Mouse (Mus musculus): ENCODE measurements around the gene Tsks.

The Tsks gene

DNA sequence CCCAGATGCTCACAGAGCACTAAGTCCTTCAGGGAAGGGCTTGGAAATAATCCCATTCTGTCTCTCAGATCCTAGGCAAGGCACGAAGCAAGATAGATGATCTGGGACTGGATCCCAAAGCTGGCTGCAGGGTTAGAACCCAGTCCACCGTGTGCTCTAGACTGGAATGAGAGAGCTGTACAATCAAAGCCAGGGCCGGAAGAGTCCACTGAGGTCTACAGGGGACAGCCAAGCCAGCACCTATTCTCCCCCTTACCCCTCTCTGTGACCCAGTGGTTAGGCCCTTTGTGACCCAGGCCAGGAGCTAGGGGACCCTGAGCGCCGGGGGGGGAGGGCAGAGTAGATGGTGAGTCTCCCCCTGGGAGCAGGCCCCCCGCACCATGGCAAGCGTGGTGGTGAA lies at the start of gene Tsks:
Gene Tsks, plus strand, starts transcription at position 301 of the 400 bp plus-strand sequence.
- no peak for DNase-seq (ENCODE audit: low read depth, low spot score)

- DNase-seq (ENCODE audit: low read depth, low spot score): no peak
These were observed 48.8 kb upstream of the Tsks start for GRCm38 (mm10) chr7:44894175-44894574.

GRCm38 (mm10) chr7:44895206-44895592 lies 47.8 kb upstream of the Tsks start:
- no peak for DNase-seq (ENCODE audit: low read depth, low spot score)

DNA sequence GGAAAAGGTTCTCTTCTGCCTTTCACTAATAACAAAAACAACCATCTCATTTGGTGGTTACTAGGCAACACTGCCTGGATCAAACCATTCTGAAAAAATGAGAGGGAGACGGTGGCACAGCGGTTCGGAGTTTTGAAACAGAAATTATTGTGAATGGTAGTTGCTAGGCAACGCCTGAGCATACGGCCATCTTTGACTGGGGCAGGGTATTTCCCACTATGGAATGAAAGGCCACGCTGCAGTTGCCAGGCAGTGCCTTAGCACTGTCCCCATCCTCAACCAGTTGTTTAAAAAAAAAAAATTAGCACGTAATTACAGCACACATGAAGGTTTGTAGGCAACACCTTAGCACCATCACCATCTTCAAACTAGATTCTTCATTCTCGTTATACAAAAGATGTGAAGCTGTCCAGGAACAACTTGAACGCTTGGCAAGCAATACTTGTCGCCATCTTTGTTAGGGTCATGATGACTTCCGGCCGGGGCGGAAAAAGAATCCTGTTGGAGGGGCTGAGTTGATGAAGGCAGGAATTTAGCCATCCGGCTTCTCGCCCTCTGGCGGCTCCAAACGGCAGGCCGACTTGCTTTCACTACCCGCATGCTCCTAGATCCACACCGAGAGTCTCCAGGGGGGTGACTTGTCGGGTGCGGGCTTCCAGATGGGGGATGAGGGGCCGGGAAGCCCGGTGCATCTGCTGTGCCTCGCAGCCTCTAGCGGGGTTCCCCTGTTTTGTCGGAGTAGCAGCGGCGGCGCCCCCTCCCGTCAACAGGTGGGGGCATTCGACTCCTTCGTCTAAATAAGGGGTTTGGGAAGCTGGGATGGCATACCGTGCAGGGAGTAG lies 47.2 kb upstream of the Tsks start, which contains the start of gene Fuz:
Gene Fuz, plus strand, starts transcription at position 487 of the 842 bp plus-strand sequence.
- peak; percentile 95 for DNase-seq (ENCODE audit: low read depth, low spot score)

- DNase-seq (ENCODE audit: low read depth, low spot score): no peak
These were observed 46.5 kb upstream of the Tsks start for GRCm38 (mm10) chr7:44896499-44896898.

GRCm38 (mm10) chr7:44898607-44899006 lies 44.4 kb upstream of the Tsks start:
- DNase-seq (ENCODE audit: low read depth, low spot score): no peak

DNA sequence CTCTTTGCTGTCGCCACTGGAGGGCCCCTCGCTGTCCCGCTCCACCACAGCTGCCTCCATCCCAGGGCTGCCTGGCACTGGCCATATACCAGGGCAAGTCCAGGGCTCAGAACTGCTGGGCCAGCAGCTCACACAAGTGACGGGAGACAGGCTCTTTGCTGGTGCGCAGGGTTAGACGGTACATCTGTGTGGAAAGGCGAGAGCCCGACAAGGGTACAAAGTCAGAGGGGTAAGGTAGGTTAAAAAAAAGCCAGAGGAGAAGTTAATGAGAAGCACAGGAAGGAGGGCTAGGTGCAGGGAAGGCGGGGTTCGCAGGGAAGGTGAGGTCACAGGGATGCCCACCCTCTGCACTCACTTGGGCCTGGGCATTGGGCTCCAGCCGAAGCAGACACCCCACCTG lies 42.4 kb upstream of the Tsks start:
- no peak for DNase-seq (ENCODE audit: low read depth, low spot score)

DNA sequence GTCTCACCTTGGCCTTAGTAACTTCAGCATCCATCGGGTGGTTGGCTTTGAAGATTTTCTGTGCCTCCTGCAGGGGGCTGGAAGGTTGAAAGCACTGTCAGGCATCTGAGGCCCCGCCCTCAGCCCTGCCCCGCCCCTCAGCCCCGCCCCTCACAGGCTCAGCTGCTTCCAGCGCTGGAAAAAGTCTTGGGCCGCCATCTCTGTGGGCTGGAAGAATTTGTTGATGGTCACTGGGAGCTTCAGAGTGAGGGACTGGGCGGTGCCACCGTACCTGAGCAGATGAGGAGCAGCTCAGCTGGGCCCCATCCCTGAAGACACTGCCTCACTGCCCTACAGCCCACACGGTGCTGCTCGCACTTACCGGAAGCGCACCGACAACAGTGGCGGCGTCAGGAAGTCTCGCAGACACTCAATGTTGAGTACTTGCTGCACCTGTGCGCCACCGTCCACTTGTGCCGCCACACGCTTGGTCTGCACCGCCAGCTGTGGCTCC lies 41.7 kb upstream of the Tsks start:
- DNase-seq (ENCODE audit: low read depth, low spot score): peak; percentile 40

GRCm38 (mm10) chr7:44905430-44905829 lies 37.6 kb upstream of the Tsks start:
- no peak for DNase-seq (ENCODE audit: low read depth, low spot score)

DNA sequence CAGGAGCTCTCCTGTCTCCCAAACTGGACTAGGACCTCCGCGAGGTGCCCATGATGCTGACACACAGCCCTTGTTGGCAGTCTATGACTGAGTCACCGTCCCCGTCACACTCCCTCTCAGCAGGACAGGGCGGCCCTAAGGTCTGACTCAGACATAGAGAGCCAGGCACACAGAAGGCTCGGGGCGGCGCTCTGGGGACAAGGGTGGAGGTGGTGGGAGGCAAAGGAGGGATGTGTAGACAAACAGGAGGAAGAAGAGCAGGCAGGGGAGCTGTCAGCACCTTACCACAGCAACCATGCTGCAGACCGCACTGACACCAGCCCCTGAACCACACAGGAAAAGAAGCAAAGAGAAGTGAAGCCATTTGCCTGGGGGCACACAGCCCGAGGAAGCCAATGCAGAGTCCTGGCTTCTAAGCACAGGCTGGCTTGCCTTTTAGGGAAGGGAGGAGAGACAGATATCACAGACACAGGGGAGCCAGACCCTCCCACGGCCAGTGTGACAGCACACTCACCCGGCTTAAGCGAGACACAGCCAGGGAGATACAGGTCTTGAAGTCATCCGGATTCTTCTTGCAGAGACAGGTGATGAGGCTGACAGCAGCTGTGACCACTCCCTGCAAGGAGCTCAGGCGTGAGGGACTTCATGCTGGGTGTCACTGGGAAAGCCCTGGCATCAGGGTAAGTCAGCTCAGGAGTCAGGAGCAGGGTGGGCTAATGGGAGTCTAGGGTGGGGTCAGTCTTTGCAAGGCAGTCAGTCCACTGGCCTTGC lies 34.1 kb upstream of the Tsks start:
- no peak for DNase-seq (ENCODE audit: low read depth, low spot score)

- DNase-seq (ENCODE audit: low read depth, low spot score): no peak
These were observed 28.6 kb upstream of the Tsks start for GRCm38 (mm10) chr7:44914396-44914795.

- no peak for DNase-seq (ENCODE audit: low read depth, low spot score)
These were observed 27.7 kb upstream of the Tsks start for GRCm38 (mm10) chr7:44915314-44915713.

- no peak for DNase-seq (ENCODE audit: low read depth, low spot score)
These were observed 26.8 kb upstream of the Tsks start for GRCm38 (mm10) chr7:44916191-44916590.

DNA sequence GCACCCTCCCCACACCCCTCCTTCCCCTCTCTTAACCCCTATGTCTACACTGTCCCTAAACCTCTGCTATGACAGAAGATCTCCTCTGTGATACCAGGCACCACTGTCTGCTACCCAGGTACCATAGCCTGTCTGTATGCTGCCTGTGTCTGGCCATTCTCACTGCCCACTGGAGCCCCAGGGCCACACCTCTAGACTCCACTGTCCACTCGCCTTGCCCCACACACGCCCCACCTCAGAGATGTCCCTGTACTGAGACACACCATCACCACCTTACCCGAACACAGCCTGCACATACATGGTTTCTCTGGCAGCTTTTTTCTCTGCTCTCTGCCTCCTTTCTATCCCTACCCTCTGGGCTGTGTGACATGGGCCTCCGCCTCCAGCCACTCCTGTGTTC lies 26.1 kb upstream of the Tsks start:
- no peak for DNase-seq (ENCODE audit: low read depth, low spot score)

DNA sequence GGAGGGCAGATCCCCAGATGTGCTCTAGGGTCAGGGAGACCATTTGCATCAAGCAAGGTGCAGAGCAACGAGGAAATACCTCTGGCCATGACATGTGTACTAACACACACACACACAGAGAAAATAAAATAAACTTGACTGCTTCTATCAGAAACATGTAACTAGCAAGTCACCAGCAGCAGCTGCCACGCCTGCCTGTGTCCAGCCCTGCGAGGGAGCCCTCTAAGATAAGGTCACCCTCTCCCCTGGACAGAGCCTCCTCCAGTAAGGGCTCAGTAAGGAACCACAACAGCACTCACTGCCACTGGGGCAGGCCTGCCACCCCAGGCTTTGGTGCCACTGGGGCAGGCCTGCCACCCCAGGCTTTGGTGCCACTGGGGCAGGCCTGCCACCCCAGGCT lies 24.8 kb upstream of the Tsks start:
- DNase-seq (ENCODE audit: low read depth, low spot score): no peak

GRCm38 (mm10) chr7:44919127-44919526 lies 23.9 kb upstream of the Tsks start:
- no peak for DNase-seq (ENCODE audit: low read depth, low spot score)

- no peak for DNase-seq (ENCODE audit: low read depth, low spot score)
These were observed 20.5 kb upstream of the Tsks start for GRCm38 (mm10) chr7:44922530-44922929.

- DNase-seq (ENCODE audit: low read depth, low spot score): peak; percentile 30
These were observed 17.5 kb upstream of the Tsks start for GRCm38 (mm10) chr7:44925468-44925867.

GRCm38 (mm10) chr7:44928570-44928969 lies 14.4 kb upstream of the Tsks start:
- no peak for DNase-seq (ENCODE audit: low read depth, low spot score)

GRCm38 (mm10) chr7:44929204-44930151 lies 13.5 kb upstream of the Tsks start, which contains the start of gene Ap2a1:
Gene Ap2a1 (minus strand): TSS chr7:44929496.
- DNase-seq (ENCODE audit: low read depth, low spot score): peak; percentile 100

DNA sequence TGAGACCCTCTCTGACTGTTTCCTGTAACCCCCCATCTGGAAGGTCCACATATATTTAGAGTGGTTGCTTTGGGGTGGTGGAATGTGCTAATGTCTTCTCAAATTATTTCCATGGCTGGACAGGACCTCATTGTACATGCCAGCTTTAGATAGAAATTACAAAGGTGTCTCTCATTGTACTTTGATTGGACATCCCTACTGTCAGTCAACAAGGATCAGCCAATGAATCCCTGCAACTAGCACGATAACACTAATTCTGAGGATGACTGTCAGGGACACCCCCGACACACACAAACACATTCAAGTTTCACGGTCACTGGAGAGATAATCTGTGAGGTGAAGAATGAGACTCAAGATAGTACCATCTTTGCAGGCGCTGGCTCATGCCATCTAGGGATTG lies 4.3 kb upstream of the Tsks start:
- DNase-seq (ENCODE audit: low read depth, low spot score): no peak

All from forelimb bud, embryonic 11.5 days (tissue).